Mouse (Mus musculus): Measurements from ENCODE around the gene Zfp866.

Zfp866 gene

DNA sequence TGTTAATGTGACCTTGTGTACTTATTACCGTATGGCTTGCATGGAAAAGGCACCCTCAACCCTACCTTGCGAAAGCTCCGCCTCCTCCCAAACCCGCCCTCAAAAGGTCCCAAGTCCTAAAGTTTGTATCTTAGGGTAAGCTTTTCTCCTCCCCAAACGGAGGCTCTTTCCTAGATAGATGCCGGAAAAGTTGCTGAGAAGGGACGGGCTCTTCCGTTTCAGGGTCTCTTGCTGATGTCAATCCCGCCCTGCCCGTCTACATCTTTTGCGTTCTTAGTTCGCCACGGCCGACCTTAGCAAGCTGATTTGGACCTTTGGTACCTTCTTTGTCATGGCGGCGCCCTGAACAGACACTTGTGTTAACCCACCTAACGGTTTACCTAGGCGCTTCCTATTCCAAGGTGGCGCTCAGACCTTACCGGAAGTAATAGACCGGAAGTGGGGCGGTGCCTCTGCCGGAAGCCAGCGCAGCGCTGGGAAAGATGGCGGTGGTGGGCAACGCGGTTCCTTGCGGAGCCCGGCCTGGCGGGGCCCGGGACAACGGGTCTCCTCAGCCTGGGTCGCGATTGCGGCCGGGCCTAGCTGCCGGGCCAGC, at the start of gene Zfp866, which contains the start of gene Atp13a1:
Zfp866 (minus strand) TSS at position 406 of the 595 bp plus-strand sequence.
Atp13a1 (plus strand) TSS at position 391 of the 595 bp plus-strand sequence.
- peak; percentile 92 for DNase-seq

DNA sequence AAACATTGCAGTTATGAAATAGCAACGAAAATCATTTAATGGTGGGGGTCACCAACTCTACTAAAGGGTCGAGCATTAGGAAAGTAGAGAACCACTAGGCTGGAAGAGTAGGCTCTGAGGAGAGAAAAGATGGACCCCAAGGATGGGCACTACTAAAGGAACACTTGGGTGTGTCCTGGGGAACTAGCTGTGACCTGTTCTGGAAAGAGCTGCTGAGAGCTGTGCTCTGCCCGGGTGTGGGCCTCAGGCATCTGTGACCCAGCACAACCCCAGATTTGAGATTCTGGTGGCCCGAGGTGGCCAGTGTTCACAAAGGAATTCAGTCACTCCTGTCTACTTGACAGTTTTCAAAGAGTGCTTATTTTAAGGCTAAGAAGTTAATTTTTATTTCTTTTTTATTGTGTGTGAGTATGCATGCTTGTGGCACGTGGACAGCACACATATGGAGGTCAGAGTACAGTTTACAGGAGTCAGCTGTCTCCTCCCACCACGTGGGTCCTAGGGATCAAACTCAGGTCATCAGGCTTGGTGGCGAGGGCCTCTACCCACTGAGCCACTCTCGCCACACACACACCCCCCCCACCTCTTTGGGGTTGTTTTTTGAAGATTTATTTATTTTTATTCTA, 46.2 kb upstream of the Zfp866 start:
- DNase-seq, result no peak

DNA sequence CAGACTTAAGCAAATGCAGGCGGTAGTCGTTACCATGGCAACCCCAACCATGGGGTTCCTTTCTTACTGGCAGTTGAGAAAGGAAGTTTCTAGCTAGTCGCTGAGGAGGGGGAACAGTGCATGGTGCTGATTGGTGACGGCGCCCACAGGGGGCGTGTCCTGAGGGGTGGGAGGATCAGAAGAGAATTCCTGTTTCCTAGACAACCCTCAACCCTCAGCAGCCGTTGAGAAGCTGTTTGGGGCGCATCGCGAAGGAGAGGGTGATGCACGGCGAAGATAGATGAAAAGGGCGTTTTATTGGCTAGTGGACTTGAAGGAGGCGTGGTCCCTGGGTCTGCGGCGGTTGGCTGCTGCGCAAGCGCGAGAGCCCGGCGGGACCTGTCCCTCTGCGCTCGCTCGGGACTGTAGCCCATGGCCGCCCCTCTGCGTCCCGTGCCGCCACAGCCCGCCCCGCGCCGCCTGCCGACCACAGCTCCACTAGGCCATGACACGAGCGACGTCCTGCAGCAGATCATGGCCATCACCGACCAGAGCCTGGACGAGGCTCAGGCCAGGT, 41.4 kb upstream of the Zfp866 start, which contains the start of gene Pbx4:
Pbx4 (plus strand) TSS at position 194 of the 556 bp plus-strand sequence.
- peak; percentile 84 to 85 for DNase-seq

DNA sequence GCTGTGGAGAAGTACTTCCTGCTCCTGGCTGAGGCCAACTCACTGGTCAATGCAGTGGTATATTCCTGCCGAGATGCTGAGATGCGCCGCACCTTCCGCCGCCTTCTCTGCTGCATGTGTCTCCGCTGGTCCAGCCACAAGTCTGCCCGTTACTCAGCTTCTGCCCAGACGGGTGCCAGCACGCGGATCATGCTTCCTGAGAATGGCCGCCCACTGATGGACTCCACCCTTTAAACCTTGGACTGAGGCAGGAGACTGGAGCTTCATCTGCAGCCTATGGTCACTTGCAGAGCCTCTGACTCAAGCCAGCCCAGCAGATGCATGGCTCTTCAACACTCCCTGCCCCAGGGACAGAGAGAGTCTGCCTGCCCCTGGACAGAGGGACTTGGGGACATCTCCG, 35.4 kb upstream of the Zfp866 start:
- DNase-seq, result no peak

DNA sequence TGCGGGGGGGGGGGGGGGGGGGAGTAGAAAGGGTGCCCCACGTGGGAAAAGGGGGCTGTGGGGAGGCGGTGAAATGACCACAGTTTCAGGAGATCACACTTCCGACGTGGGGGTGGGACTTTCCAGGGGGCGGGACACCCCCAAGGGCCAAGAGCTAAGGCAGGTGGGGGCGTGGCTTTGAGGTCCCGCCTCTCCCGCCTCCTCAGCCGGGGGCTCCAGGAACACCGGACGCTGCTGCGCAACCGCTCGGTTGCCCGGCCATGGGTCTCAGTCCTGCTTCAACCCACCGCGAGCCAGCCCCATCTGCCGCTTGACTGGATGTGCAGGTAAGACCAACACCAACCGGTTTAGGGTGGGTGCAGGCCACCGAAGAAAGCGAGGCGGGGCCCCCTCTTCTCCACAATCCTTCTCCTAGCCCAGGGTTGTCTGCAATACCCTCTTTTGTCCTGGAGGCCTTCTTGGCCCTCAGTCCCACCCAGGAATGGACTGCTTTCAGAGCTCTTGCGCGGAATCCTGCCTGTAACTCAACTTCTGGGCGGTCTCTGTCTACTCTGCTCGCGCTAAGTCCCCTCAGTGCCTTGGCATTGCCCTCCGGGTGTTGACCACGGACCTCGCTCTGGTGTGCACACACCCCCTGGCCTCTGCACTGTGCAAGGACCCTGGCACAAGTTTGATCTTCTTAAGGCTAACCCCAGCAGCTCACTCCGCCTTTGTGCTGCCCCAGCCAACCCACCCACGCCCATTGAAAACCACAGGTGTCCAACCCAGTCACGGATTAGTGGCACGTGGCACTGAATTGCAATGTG, 31.6 kb upstream of the Zfp866 start, which contains the start of gene Lpar2:
Lpar2 (plus strand) TSS at position 44 of the 806 bp plus-strand sequence.
- peak; percentile 40 to 54 for DNase-seq

DNA sequence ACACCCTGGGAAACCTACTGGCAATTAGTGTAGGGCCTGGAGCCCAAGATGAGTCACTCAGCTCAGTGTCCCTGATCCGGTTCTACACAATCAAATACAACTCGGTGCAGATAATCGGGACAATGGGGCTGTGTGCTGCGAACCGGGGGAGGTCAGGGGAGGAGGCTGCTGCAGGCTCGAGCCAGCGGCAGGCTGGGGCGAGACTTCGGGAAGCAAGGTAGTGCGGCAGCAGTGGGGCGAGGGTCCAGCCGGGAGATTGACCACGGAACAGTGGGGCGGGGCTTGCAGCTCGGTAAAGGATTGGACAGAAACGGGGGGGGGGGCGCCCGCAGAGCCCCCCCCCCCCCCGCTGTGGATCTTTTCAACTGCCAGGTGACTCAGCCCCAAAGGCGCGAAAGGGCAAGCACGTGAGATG, 31.0 kb upstream of the Zfp866 start:
- DNase-seq, result peak; percentile 52 to 62

DNA sequence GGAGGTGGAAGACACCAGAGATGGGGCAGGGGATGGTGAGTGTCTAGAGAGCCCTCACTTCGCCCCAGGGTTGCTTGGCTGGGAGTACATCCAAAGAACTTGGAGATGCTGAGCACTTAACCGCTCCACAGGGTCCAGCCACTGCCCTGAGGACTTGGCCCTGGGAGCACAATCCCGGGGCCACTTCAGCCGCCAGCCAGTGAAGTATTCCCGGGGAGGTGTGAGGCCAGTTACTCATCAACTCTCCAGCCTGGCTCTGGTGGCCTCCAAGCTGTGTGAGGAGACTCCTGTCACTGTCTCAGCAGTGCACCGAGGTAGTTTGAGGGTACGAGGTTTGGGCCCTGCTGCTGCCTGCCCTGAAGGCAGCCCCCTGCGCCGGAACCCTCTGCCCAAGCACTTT, 29.5 kb upstream of the Zfp866 start:
- DNase-seq, result no peak

DNA sequence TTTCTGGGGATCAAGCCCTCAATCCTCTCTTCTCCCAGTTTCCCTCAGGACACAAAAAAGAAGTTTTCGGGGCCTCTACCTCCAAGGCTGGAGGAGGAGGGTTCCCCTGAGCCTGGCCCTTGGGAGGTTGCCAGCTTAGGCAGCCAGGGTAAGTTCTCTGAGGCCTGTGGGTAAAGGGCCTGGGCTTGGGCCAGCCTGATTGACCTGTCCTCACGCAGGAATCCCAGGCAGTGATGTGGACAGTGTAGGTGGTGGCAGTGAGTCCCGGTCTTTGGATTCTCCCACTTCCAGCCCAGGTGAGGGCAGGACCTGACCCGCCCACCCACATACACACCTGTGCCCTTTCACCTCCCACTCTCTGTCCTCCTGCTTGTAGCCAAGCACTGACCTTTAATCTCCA, 24.4 kb upstream of the Zfp866 start:
- DNase-seq, result no peak

DNA sequence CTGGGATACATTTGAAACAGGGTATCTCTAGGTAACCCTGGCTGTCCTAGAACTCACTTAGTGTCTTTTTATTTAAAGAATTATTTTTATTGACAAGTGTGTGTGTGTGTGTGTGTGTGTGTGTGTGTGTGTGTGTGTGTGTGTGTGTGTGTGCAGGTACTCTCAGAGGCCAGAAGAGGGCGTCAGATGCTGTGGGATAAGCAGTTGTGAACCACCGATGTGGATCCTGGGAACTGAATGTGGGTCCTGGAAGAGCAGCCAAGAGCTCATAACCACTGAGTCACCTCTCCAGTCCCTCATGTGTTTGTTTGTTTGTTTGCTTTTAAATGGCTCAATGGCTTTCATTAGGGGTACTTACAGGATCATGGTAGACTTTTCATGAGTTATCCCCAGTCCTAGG, 23.9 kb upstream of the Zfp866 start:
- no peak for DNase-seq

DNA sequence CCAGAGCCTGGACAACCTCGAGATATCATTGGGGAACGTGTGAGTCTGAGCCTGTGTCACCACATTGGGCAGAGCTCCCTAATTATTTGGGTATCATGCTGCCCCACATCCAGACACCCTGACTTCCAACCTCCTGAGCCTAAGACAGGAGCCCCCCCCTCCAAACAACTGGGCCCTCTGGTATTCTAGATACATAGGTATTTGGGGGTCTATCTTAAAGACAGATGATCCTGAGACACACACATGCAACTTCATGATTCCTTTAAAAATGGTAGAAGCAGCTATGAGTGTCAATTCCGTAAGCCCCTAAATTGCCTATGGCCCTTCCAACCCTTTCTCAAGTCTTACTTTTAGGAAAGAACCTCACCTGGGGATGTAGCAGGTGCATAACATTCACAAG, 18.8 kb upstream of the Zfp866 start:
- no peak for DNase-seq

DNA sequence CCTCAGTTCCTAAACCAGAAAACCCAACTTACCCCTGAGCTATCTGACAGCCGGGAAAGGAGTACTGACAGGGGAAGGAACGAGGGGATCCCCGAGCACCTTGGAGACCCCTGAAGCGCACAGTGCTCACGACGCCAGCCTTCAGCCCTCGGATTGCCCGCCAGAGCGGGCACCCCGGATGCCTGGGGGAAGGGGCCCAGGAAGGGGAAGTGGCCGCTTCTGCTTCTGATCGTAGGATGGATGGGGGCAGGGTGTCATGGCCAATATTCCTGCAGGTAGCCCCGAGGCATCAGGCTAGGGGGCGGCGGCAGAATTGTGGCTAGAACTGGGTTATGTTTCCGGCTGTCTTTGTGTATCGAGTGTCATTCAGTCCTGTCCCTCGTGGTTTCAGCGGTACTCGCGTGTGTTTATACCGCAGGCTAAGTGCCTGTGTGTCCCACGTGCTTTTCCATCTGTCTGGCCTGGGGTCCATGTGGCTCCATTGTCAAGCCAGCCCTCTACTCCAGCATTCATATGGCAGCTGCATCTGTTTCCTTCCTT, 18.0 kb upstream of the Zfp866 start:
- DNase-seq, result peak in 1 of 2 experiments; percentile 23

DNA sequence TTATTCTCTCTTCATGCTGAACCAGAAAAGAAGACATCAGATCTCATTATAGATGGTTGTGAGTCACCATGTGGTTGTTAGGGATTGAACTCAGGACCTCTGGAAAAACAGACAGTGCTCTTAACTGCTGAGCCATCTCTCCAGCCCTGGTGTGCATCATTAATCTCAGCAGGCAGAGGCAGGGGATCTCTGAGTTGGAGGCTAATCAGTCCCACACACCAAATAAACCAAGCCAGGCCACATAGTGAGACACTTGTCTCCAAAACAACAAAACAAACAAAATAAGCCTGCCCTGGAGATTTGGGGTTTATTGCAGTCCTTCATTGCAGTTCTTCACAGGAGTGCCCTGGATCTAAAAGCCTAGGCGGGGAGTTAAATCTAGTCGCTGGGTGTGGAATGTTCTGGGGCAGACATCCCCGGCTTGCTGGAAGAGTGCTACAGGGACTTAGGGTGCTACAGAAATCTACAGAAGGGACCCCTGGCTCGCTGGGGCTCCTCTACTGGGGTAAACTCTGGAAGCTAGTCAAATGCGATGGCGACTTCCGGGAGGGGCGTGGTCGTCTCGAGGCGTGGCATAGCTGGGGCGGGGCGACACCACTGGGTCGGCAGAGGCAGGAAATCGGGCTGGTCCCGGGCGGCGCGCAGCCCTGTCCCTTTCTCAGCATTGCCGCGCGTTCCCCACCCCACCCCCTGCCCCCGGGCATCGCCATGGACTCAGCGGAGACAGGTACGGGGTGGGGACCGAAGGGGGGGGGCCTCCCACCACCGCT, 17.3 kb upstream of the Zfp866 start, which contains the start of gene Gmip:
Gmip (plus strand) TSS at position 586 of the 770 bp plus-strand sequence.
- DNase-seq, result peak; percentile 48 to 58

DNA sequence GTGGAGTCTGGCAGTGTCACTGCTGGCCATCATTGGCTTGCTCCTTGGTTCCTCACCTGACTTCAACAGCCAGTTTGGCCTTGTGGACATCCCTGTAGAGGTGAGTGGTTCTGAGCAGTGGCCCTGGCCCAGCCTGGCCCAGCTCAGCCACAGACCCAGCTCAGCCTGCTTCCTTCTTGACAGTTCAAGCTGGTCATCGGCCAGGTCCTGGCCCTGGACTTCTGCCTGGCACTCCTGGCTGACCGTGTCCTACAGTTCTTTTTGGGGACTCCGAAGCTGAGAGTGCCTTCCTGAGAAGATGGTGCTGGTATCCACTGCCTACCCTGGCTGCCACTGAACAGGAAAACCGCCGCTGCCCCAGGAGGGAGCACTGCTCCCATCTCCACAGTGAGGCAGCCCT, 16.3 kb upstream of the Zfp866 start:
- DNase-seq, result no peak

DNA sequence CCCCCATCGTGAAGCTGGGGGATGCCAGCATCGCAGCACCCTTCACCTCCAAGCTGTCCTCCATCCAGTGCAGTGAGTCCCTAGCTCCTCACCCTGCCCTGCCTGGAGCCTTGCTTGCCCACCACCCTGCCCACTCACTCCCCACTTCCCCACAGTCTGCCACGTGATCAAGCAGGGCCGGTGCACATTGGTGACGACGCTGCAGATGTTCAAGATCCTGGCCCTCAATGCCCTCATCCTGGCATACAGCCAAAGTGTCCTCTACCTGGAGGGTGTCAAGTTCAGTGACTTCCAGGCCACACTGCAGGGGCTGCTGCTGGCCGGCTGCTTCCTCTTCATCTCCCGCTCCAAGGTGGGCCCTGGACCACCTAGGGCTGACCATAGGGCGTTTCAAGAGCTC, 14.5 kb upstream of the Zfp866 start:
- DNase-seq, result no peak

DNA sequence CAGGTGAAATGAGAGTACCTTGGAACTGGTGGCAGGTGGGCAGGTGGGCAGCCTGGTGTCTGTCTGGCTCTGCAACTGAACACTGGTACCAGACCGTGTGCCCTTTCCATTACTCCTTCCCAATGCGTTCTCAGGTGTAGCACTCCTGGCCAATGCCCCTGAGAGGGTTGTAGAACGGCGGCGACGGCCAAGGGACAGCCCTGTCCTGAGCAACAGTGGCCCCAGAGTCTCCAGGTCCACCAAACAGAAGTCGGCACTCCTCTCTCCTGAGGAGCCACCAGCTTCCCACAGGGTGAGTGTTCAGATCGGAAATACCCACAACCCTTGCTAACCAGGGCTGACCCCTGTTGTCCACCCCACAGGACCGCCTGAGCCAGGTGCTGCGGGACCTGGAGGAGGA, 14.1 kb upstream of the Zfp866 start:
- DNase-seq, result no peak

DNA sequence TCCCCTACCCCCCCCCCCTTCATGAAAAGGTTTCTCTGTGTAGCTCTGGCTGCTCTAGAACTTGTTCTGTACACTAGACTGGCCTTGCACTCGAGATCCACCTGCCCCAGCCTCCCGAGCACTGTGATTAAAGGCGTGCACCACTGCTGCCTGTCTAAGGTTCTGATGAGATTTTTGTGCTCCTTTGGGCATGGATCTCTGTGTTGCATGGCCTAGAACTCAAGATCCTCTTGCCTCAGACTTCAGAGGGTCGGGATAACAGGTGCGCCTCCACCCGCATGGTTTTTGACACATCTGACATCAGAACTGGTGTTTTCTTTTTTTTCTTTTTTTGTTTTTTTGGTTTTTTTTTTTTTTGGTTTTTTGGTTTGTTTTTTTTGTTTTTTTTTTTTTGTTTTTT, 13.6 kb upstream of the Zfp866 start:
- no peak for DNase-seq

DNA sequence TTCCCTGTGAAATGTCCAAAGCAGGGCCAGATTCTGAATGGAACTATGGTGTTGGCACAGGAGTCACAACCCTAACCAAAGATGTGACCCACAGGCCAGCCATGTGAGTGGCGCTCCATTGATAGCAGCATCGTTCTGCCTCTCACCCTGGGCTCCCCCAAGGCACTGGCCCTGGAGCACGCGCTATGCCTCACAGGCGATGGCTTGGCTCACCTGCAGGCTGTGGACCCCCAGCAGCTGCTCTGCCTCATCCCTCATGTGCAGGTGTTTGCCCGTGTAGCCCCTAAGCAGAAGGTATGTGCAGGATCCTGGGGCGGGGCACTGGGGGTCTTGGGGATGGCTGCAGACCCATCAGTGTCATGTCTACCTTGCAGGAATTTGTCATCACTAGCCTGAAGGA, 12.4 kb upstream of the Zfp866 start:
- no peak for DNase-seq

DNA sequence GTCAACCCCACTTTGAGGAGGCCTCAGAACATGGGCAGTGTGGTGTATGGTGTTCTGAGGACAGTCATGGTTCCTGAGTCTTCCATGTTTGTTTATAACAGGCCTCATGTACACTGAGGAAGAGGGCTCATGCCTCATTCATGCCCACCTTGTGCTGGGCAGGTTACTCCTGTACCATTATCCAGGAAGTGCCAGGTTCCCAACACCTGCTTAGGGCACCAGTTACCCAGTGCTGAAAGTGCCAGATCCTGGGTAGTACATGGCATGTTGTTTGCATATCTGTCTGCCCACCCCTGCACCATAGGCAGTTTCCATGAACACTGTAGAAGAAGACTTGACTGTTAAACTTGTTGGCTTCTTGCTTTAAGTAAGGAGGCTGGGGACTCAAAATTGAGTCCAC, 11.2 kb upstream of the Zfp866 start:
- DNase-seq, result no peak

DNA sequence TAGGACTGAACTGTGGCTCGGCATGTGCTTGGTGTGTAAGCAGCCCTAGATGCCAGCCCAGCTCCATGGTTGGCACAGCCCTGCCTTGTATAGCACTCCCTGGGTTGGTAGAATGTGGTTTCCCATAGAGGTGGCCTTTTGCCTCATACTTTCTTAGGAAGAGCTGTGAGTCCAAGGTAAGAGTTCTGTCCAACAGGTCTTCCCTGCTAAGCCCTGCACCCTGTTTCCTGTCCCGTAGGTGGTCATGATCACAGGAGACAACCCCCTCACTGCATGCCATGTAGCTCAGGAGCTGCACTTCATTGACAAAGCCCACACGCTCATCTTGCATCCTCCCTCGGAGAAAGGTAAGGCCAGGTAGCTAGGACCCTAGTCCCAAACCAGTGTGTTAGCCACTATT, 10.8 kb upstream of the Zfp866 start:
- no peak for DNase-seq

DNA sequence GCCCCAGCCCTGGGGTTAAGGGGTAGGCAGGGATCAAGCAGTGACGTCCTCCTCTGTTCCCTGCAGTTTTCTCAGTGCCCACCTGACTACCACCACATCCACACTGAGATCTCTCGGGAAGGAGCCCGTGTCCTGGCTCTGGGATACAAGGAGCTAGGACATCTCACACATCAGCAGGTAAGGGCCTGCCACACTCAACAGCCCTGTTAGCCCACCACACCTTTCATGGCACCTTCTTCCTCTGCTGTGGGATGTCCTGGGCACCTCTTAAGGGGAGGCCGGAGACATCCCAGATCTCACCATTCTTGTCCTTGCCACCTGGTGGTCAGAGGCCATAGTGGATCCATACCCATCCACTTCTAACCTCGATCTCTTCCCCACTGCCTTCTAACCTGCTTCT, 9.0 kb upstream of the Zfp866 start:
- DNase-seq, result no peak

DNA sequence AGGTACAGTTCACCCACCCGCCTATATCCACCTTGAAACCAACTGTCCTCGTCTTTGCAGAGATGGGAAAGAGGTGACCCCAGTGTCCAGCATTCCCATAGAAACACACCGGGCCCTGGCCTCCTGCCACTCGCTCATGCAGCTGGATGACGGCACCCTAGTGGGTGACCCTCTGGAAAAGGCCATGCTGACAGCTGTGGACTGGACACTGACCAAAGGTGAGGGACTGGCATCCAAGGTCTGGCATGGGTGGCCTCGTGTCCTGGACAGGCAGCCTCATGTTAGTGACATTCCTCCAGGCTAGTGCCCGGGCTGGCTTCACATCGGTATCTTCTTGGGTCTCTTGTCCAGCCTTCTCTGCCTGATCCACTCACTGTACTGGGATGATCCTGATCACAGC, 8.3 kb upstream of the Zfp866 start:
- DNase-seq, result no peak

DNA sequence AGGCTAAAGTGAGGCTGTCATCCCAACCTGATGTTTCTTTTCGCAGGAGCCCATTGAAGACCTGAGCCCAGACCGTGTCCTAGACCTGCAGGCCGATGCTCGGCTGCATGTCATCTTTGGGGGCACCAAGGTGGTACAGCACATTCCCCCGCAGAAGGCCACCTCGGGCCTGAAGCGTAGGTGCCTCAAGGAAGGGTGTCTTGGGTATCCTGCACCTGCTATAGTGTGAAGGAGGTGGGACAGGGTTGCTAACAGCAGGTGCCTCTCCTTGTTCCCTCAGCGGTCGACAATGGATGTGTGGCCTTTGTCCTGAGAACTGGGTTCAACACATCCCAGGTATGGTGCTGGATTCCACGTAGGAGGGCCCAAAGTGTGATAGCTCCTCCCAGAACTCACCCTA, 6.7 kb upstream of the Zfp866 start:
- DNase-seq, result no peak
